20 mouse cellular contexts compared by ENCODE assay signal in the genomic region with DNA sequence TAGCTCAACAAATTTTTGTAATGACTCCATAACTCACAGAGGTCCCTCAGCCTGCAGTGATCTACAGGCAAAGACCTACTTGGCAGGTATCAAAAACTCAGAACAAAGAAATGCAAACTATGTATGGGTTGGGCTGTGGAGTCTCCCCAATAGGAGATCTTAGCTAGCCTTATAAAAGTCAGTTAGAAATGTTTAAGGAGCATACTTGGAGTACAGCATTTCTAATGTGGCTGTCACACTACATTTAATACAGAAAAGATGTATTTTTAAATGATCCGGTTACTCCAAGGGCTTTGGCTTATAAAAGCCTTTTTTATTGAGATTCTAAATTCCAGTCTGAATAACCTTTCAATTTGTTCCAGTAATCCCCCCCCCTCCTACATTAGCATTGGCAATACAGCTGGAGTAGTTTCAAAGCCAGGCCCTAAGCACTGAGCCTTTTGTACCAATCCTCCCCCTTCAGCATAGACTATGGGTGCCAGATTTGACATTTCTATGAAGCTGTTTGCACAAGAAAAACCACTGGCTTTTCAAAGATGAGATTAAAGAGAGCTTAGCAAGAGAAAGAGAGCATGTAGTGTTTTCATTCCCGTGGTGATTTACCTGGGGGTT.
A peak's percentile ranks its signal among the peaks of the same experiment; 100 is the strongest.
DNase-seq lines count a peak whose midpoint lies in the region; ATAC-seq and TF ChIP-seq lines count a peak whose summit lies in the region.
"Had no signal": no experiment of that assay in that cellular context is flagged by ENCODE, and none has a peak within 500 bp of the region (broad histone marks: within the 10 kb centered on the region; RNA-seq: fewer than 3 reads in every experiment).

No protein-coding gene starts in this region.

- DNase-seq in forebrain, postnatal 0 days, result peak; percentile 11
- peak; percentile 75 for DNase-seq in fat pad, adult 2 months (ENCODE audit: extremely low read depth, low read depth, low spot score)
- no peak for DNase-seq in thymus, postnatal 36 days
- no peak for DNase-seq in right cerebral cortex, adult 18-20 months
- DNase-seq: adrenal gland, postnatal 25 days; cerebellum, adult 2 months; gastrocnemius, postnatal 14 days; kidney, adult 8-10 months; kidney, postnatal 14 days; layer of hippocampus, adult 9-11 months; lung, postnatal 4 days; thymus, postnatal 25 days had no signal

- no peaks in the 10 kb centered on the region for H3K36me3 ChIP-seq in forebrain, postnatal 0 days (ENCODE audit: insufficient read depth)
- no peaks in the 10 kb centered on the region for H3K36me3 ChIP-seq in forebrain, embryonic 12.5 days (replicated peaks)
- H3K36me3 ChIP-seq in midbrain, embryonic 12.5 days, result no peaks in the 10 kb centered on the region
- no peaks in the 10 kb centered on the region for H3K36me3 ChIP-seq in midbrain, embryonic 15.5 days (replicated peaks)
- H3K36me3 ChIP-seq: forebrain, embryonic 10.5 days; G1E; hindbrain, embryonic 10.5 days; lung, embryonic 15.5 days had no signal

- no peak overlapping the region for H3K4me2 ChIP-seq in forebrain, postnatal 0 days (ENCODE audit: low read depth)
- H3K4me2 ChIP-seq in forebrain, embryonic 12.5 days, result no peak overlapping the region
- H3K4me2 ChIP-seq in midbrain, embryonic 12.5 days (replicated peaks), result no peak overlapping the region
- no peak overlapping the region for H3K4me2 ChIP-seq in midbrain, embryonic 15.5 days
- H3K4me2 ChIP-seq: lung, embryonic 15.5 days had no signal

- no peak for TF ChIP-seq CTCF in forebrain, postnatal 0 days (IDR thresholded peaks at IDR 0.05; ENCODE audit: low read depth)

- H3K4me3 ChIP-seq in forebrain, postnatal 0 days (ENCODE audit: low read depth, low read length), result no peak overlapping the region
- H3K4me3 ChIP-seq in forebrain, embryonic 12.5 days (replicated peaks), result no peak overlapping the region
- H3K4me3 ChIP-seq in midbrain, embryonic 12.5 days, result no peak overlapping the region
- H3K4me3 ChIP-seq in midbrain, embryonic 15.5 days, result no peak overlapping the region
- H3K4me3 ChIP-seq: forebrain, embryonic 10.5 days; hindbrain, embryonic 10.5 days; lung, embryonic 15.5 days had no signal

- WGBS in forebrain, postnatal 0 days, result 17% methylated on average over 2 of the region's 2 CpGs
- 27% methylated on average over 2 of the region's 2 CpGs for WGBS in forebrain, embryonic 12.5 days
- 18% methylated on average over 2 of the region's 2 CpGs for WGBS in midbrain, embryonic 12.5 days
- WGBS in midbrain, embryonic 15.5 days, result 11% methylated on average over 2 of the region's 2 CpGs

- H3K4me1 ChIP-seq in forebrain, postnatal 0 days (ENCODE audit: insufficient read depth), result peaks cover 5% of the 10 kb centered on the region; the same call in 1 of the 2 replicates
- peaks cover 31% of the 10 kb centered on the region for H3K4me1 ChIP-seq in forebrain, embryonic 12.5 days
- H3K4me1 ChIP-seq in midbrain, embryonic 12.5 days, result peaks cover 28% of the 10 kb centered on the region
- H3K4me1 ChIP-seq in midbrain, embryonic 15.5 days, result peaks cover 27% of the 10 kb centered on the region
- H3K4me1 ChIP-seq: lung, embryonic 15.5 days had no signal

- H3K27me3 ChIP-seq in forebrain, postnatal 0 days (ENCODE audit: insufficient read depth, low read length), result no peaks in the 10 kb centered on the region
- H3K27me3 ChIP-seq in forebrain, embryonic 12.5 days, result no peaks in the 10 kb centered on the region
- peaks cover 26% of the 10 kb centered on the region for H3K27me3 ChIP-seq in midbrain, embryonic 12.5 days
- H3K27me3 ChIP-seq in midbrain, embryonic 15.5 days (replicated peaks), result no peaks in the 10 kb centered on the region
- H3K27me3 ChIP-seq: lung, embryonic 15.5 days had no signal

- H3K9me3 ChIP-seq in forebrain, postnatal 0 days (ENCODE audit: low read length), result no peaks in the 10 kb centered on the region
- H3K9me3 ChIP-seq in forebrain, embryonic 12.5 days, result no peaks in the 10 kb centered on the region
- no peaks in the 10 kb centered on the region for H3K9me3 ChIP-seq in midbrain, embryonic 12.5 days
- H3K9me3 ChIP-seq in midbrain, embryonic 15.5 days, result no peaks in the 10 kb centered on the region
- H3K9me3 ChIP-seq: forebrain, embryonic 10.5 days; hindbrain, embryonic 10.5 days; lung, embryonic 15.5 days had no signal

- no peak overlapping the region for H3K9ac ChIP-seq in forebrain, postnatal 0 days
- no peak overlapping the region for H3K9ac ChIP-seq in forebrain, embryonic 12.5 days
- H3K9ac ChIP-seq in midbrain, embryonic 12.5 days (replicated peaks), result no peak overlapping the region
- H3K9ac ChIP-seq in midbrain, embryonic 15.5 days, result no peak overlapping the region
- H3K9ac ChIP-seq: liver, embryonic 14.5 days; lung, embryonic 15.5 days had no signal

- no peak for ATAC-seq in forebrain, postnatal 0 days
- ATAC-seq in forebrain, embryonic 12.5 days (ENCODE audit: low FRiP score), result no peak
- ATAC-seq in midbrain, embryonic 12.5 days (ENCODE audit: low FRiP score, low read depth), result peak; percentile 60; the same call in 1 of the 2 replicates
- ATAC-seq in midbrain, embryonic 15.5 days (replicated peaks), result no peak; the same call in 1 of the 2 replicates

- H3K27ac ChIP-seq in forebrain, postnatal 0 days (ENCODE audit: low read depth, low read length), result no peak overlapping the region
- no peak overlapping the region for H3K27ac ChIP-seq in forebrain, embryonic 12.5 days
- no peak overlapping the region for H3K27ac ChIP-seq in midbrain, embryonic 12.5 days (replicated peaks)
- no peak overlapping the region for H3K27ac ChIP-seq in midbrain, embryonic 15.5 days
- H3K27ac ChIP-seq: forebrain, embryonic 10.5 days; hindbrain, embryonic 10.5 days; liver, embryonic 14.5 days; lung, embryonic 15.5 days had no signal

Comparison
In these comparisons a context has a peak if more than half of its experiments do, and no peak if none do; other contexts are left out.
1. DNase-seq: peak in forebrain, postnatal 0 days (single experiment) and fat pad, adult 2 months (single experiment); none in thymus, postnatal 36 days (0 of 2) and right cerebral cortex, adult 18-20 months (single experiment).